Comparison of ENCODE assay signal across 8 mouse cellular contexts in the genomic region with DNA sequence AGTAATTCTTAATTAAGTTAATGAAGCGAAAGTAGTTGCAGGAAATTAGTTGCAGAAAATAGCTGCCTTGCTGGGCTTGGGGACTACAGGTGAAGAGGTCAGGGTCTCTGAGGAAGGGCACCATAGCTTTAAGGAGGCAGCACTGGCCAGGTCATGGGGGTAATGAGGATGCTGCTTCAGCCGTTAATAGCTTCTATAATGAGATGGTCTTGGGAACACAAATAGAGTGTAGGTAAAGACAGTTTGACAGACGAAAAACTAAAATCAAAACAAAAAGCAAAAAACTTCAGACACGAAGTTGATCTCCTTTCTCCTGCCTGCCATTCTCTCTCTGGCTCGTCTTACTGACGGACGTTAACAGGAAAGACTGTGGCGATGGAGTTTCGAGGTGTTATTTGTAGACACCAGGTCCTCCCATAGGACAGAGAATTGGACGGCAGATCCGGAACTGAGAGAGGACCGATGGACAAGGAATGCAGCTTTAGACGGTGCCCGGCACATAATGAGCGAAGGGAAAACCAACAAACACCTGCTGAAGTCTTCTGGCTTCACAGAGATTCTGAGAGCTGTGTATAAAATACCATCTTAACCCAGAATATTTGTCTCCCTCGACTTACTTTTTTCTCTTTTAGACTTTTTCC. TPM values are rescaled to one million over a fixed set of nuclear protein-coding genes. Genes with fewer than 3 reads are reported as not detected.
DNase-seq lines count a peak whose midpoint lies in the region; ATAC-seq and TF ChIP-seq lines count a peak whose summit lies in the region.

No protein-coding gene starts in this region.

- peak overlapping the region; percentile 95 for H3K4me2 ChIP-seq in heart, embryonic 14.5 days (ENCODE audit: low read length)
- H3K4me2 ChIP-seq in limb, embryonic 12.5 days = peak overlapping the region; percentile 87
- peak overlapping the region; percentile 98 for H3K4me2 ChIP-seq in midbrain, embryonic 16.5 days (ENCODE audit: low read length)

- H3K4me1 ChIP-seq in cerebellum, adult 2 months (ENCODE audit: control insufficient read depth, insufficient read depth, low read length) = no peaks in the 10 kb centered on the region
- H3K4me1 ChIP-seq in heart, embryonic 14.5 days (ENCODE audit: control insufficient read depth in 2 of 2, insufficient read depth in 2 of 2, low read length in 2 of 2) = peaks cover 3 to 15% of the 10 kb centered on the region in 2 experiments; a peak in 1 of 4 replicates
- H3K4me1 ChIP-seq in limb, embryonic 12.5 days (replicated peaks) = peaks cover 6% of the 10 kb centered on the region
- peaks cover 12% of the 10 kb centered on the region for H3K4me1 ChIP-seq in midbrain, embryonic 16.5 days (ENCODE audit: control insufficient read depth, insufficient read depth, low read length)

- no peaks in the 10 kb centered on the region for H3K36me3 ChIP-seq in heart, embryonic 14.5 days (ENCODE audit: control insufficient read depth, insufficient read depth, low read length)
- no peaks in the 10 kb centered on the region for H3K36me3 ChIP-seq in limb, embryonic 12.5 days
- H3K36me3 ChIP-seq in midbrain, embryonic 16.5 days (ENCODE audit: control insufficient read depth, insufficient read depth, low read length) = no peaks in the 10 kb centered on the region

- under 1% methylated on average over 16 of the region's 16 CpGs for WGBS in cerebellum, adult 2 months
- WGBS in heart, embryonic 14.5 days = under 1% methylated on average over 16 of the region's 16 CpGs
- under 1% methylated on average over 16 of the region's 16 CpGs for WGBS in limb, embryonic 12.5 days
- under 1% methylated on average over 16 of the region's 16 CpGs for WGBS in midbrain, embryonic 16.5 days

- H3K27me3 ChIP-seq in cerebellum, adult 2 months (ENCODE audit: control insufficient read depth, insufficient read depth, low read length) = no peaks in the 10 kb centered on the region
- H3K27me3 ChIP-seq in heart, embryonic 14.5 days (ENCODE audit: control insufficient read depth, insufficient read depth, low read length) = no peaks in the 10 kb centered on the region
- peaks cover 5% of the 10 kb centered on the region; the same call in 1 of the 2 replicates for H3K27me3 ChIP-seq in limb, embryonic 12.5 days
- no peaks in the 10 kb centered on the region for H3K27me3 ChIP-seq in midbrain, embryonic 16.5 days (ENCODE audit: control insufficient read depth, insufficient read depth, low read depth, low read length)

- TF ChIP-seq POLR2A in cerebellum, adult 2 months (IDR thresholded peaks at IDR 0.05; ENCODE audit: borderline replicate concordance, insufficient read depth, low read length) = no peak

- H3K27ac ChIP-seq in cerebellum, adult 2 months (ENCODE audit: insufficient read depth, low read length) = no peak overlapping the region
- H3K27ac ChIP-seq in heart, embryonic 14.5 days (replicated peaks in 1 of 2; ENCODE audit: control insufficient read depth in 1 of 2, insufficient read depth in 1 of 2, low read depth in 2 of 2, low read length in 2 of 2) = peak overlapping the region in 1 of 2 experiments; percentile 56; a peak in 2 of 4 replicates
- peak overlapping the region; percentile 17; the same call in 1 of the 2 replicates for H3K27ac ChIP-seq in limb, embryonic 12.5 days
- peak overlapping the region; percentile 30; the same call in 1 of the 2 replicates for H3K27ac ChIP-seq in midbrain, embryonic 16.5 days (ENCODE audit: low read length)

- peak; percentile 55 for DNase-seq in cerebellum, adult 2 months
- no peak for DNase-seq in cerebellum, postnatal 4 days (ENCODE audit: low spot score in 2 of 2)
- DNase-seq in CD8-positive naive resting alpha-beta T cell, adult 2 months (ENCODE audit: low read depth in 2 of 2, low spot score in 2 of 2) = peak; percentile 23 to 26
- DNase-seq in cerebellum, postnatal 14 days = peak; percentile 43 to 56
- no peak for DNase-seq in gastrocnemius, postnatal 10 days

- no peaks in the 10 kb centered on the region for H3K9me3 ChIP-seq in heart, embryonic 14.5 days (ENCODE audit: control insufficient read depth, low read length)
- no peaks in the 10 kb centered on the region for H3K9me3 ChIP-seq in limb, embryonic 12.5 days
- no peaks in the 10 kb centered on the region for H3K9me3 ChIP-seq in midbrain, embryonic 16.5 days (replicated peaks; ENCODE audit: control insufficient read depth, low read length, poor library complexity, severe bottlenecking)

- peak overlapping the region; percentile 52 for H3K9ac ChIP-seq in heart, embryonic 14.5 days (ENCODE audit: low read length)
- peak overlapping the region; percentile 47 for H3K9ac ChIP-seq in limb, embryonic 12.5 days (replicated peaks)
- H3K9ac ChIP-seq in midbrain, embryonic 16.5 days (ENCODE audit: low read depth, low read length) = peak overlapping the region; percentile 45

- TF ChIP-seq CTCF in cerebellum, adult 2 months (IDR thresholded peaks at IDR 0.05; ENCODE audit: borderline replicate concordance, insufficient read depth, low read depth, low read length) = no peak

- peak overlapping the region; percentile 83 for H3K4me3 ChIP-seq in cerebellum, adult 2 months (replicated peaks; ENCODE audit: insufficient read depth, low read depth, low read length)
- H3K4me3 ChIP-seq in heart, embryonic 14.5 days (ENCODE audit: control insufficient read depth in 1 of 2, insufficient read depth in 1 of 2, low read depth in 1 of 2, low read length in 2 of 2) = peak overlapping the region; percentile 57 to 64
- peak overlapping the region; percentile 54 for H3K4me3 ChIP-seq in limb, embryonic 12.5 days (replicated peaks)
- H3K4me3 ChIP-seq in midbrain, embryonic 16.5 days (ENCODE audit: low read depth, low read length) = peak overlapping the region; percentile 62

- no peak for ATAC-seq in heart, embryonic 14.5 days (ENCODE audit: insufficient number of reproducible peaks, insufficient read depth, low FRiP score, low read depth)
- ATAC-seq in limb, embryonic 12.5 days (ENCODE audit: insufficient number of reproducible peaks, insufficient read depth, low FRiP score, low TSS enrichment, low read depth) = no peak
- ATAC-seq in midbrain, embryonic 16.5 days = no peak

RNA-seq across cellular contexts. Expression of a gene that starts 10.8 kb away (rescaled TPM):
- 27.0 and 28.9 TPM in 2 replicates for polyA plus RNA-seq in cerebellum, adult 2 months (2012; rRNA removed)
- polyA plus RNA-seq in heart, embryonic 14.5 days (2014; fragmentation: Nextera tagmentation; extraction: Ambion mirVana) = 71.9 and 80.1 TPM in 2 replicates
- polyA plus RNA-seq in limb, embryonic 12.5 days (2016; fragmentation: Nextera tagmentation; extraction: Ambion mirVana) = 180 TPM in 2 replicates
- 70.6 and 73.6 TPM in 2 replicates for polyA plus RNA-seq in midbrain, embryonic 16.5 days (2015; fragmentation: Nextera tagmentation; extraction: Ambion mirVana)
- 10 to 100 TPM; 27.9 to 36.8 TPM for total RNA-seq in gastrocnemius, postnatal 10 days (2021)

RNA-seq across cellular contexts. Expression of a gene that starts 22.8 kb away (rescaled TPM):
- not detected in 2 replicates for polyA plus RNA-seq in cerebellum, adult 2 months (2012; rRNA removed)
- polyA plus RNA-seq in heart, embryonic 14.5 days (2014; fragmentation: Nextera tagmentation; extraction: Ambion mirVana) = not detected in 2 replicates
- not detected in 2 replicates for polyA plus RNA-seq in limb, embryonic 12.5 days (2016; fragmentation: Nextera tagmentation; extraction: Ambion mirVana)
- polyA plus RNA-seq in midbrain, embryonic 16.5 days (2015; fragmentation: Nextera tagmentation; extraction: Ambion mirVana) = not detected in 2 replicates
- total RNA-seq in gastrocnemius, postnatal 10 days (2021) = not detected

RNA-seq across cellular contexts. Expression of a gene that starts 39.1 kb away (rescaled TPM):
- polyA plus RNA-seq in cerebellum, adult 2 months (2012; rRNA removed) = not detected in 2 replicates
- polyA plus RNA-seq in heart, embryonic 14.5 days (2014; fragmentation: Nextera tagmentation; extraction: Ambion mirVana) = not detected in 2 replicates
- not detected in 2 replicates for polyA plus RNA-seq in limb, embryonic 12.5 days (2016; fragmentation: Nextera tagmentation; extraction: Ambion mirVana)
- polyA plus RNA-seq in midbrain, embryonic 16.5 days (2015; fragmentation: Nextera tagmentation; extraction: Ambion mirVana) = not detected in 2 replicates
- total RNA-seq in gastrocnemius, postnatal 10 days (2021) = not detected

RNA-seq across cellular contexts. Expression of a gene that starts 57.2 kb away (rescaled TPM):
- not detected in 2 replicates for polyA plus RNA-seq in cerebellum, adult 2 months (2012; rRNA removed)
- not detected in 2 replicates for polyA plus RNA-seq in heart, embryonic 14.5 days (2014; fragmentation: Nextera tagmentation; extraction: Ambion mirVana)
- not detected in 2 replicates for polyA plus RNA-seq in limb, embryonic 12.5 days (2016; fragmentation: Nextera tagmentation; extraction: Ambion mirVana)
- 0.05 TPM in 1 of 2 replicates, not detected in the other for polyA plus RNA-seq in midbrain, embryonic 16.5 days (2015; fragmentation: Nextera tagmentation; extraction: Ambion mirVana)
- total RNA-seq in gastrocnemius, postnatal 10 days (2021) = not detected

Comparison
In these comparisons a context has a peak if more than half of its experiments do, and no peak if none do; other contexts are left out.
1. DNase-seq: peak in cerebellum, adult 2 months (2 of 2), CD8-positive naive resting alpha-beta T cell, adult 2 months (2 of 2) and cerebellum, postnatal 14 days (2 of 2); none in cerebellum, postnatal 4 days (0 of 2) and gastrocnemius, postnatal 10 days (single experiment).
2. Peak in every context shown above with its lines, with median percentiles within 50 percentile points of each other: H3K4me3 ChIP-seq, H3K4me2 ChIP-seq and H3K9ac ChIP-seq.